Mouse (Mus musculus) cortical plate, adult 2 months (tissue): ENCODE measurements around the gene Naa15.

Source experiments
- CTCF ChIP-seq: fragments of 200-500 bp; IDR thresholded peaks from 2 replicates; pipeline ENCODE4 v1.5.1; 2011; ENCODE audit warnings: mild to moderate bottlenecking, control low read depth, low read length; ENCODE audit not compliant: insufficient read depth; ENCODE audit errors: extremely low read depth
- POLR2A ChIP-seq: fragments of 200-500 bp; IDR thresholded peaks from 2 replicates; pipeline ENCODE4 v1.6.1; 2011; ENCODE audit warnings: mild to moderate bottlenecking, low read length, control low read depth; ENCODE audit not compliant: insufficient read depth; ENCODE audit errors: extremely low read depth

DNA sequence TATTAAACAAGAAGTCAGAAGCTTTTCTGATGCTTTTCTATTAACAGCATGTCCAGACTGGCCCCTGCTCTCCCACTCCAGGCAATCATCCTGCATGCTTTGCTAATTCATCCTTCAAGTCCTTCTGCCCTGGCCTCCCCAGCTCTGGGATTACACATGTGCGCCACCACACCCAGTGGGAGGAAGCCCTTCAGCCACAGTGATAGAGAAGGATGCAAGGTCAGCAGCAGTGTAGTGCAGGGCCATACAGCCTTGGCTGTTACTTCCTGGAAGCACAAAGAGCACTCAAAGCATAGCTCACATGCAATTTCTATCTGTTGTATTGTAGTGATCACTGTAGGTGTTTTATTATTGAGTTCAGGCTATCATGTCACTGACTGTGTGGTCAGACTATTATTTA, 1.7 kb upstream of the Naa15 start:
- no peak for TF ChIP-seq CTCF
- no peak for TF ChIP-seq POLR2A
